Mouse (Mus musculus): Measurements from ENCODE around the gene Tagap1. TPM values are rescaled to one million over a fixed set of nuclear protein-coding genes. Genes with fewer than 3 reads are reported as not detected.
"Not testable (repeated sequence)": the region's sequence is repeated elsewhere in the genome, so short reads cannot be mapped to it uniquely, and the experiment has no call there.

The Tagap1 gene
- polyA plus RNA-seq, 2 experiments, result 11.2 to 12.4 TPM

GRCm38 (mm10) chr17:6971238-6971637, 10.3 kb upstream of the Tagap1 start:
- not testable (repeated sequence) for DNase-seq (ENCODE audit: low read depth in 3 of 3, low spot score in 3 of 3); H3K36me3 ChIP-seq (replicated peaks; ENCODE audit: control insufficient read depth, insufficient read depth, low read depth); H3K4me3 ChIP-seq (ENCODE audit: insufficient read depth in 1 of 2, low read depth in 2 of 2, low read length in 2 of 2); ATAC-seq (ENCODE audit: insufficient read depth); H3K9me3 ChIP-seq (ENCODE audit: control insufficient read depth, low read length); H3K4me2 ChIP-seq (ENCODE audit: low read depth); H3K27me3 ChIP-seq (ENCODE audit: control insufficient read depth, insufficient read depth, low read length); H3K9ac ChIP-seq (replicated peaks); H3K27ac ChIP-seq; H3K4me1 ChIP-seq (replicated peaks; ENCODE audit: control insufficient read depth in 2 of 2, insufficient read depth in 2 of 2, low read length in 1 of 2)
- WGBS (ENCODE audit: insufficient replicate concordance), result 61% methylated on average over 8 of the region's 8 CpGs

- DNase-seq (ENCODE audit: low read depth in 3 of 3, low spot score in 3 of 3); H3K4me3 ChIP-seq (ENCODE audit: insufficient read depth in 1 of 2, low read depth in 2 of 2, low read length in 2 of 2); H3K4me2 ChIP-seq (ENCODE audit: low read depth); H3K27me3 ChIP-seq (ENCODE audit: control insufficient read depth, insufficient read depth, low read length); H3K36me3 ChIP-seq (replicated peaks; ENCODE audit: control insufficient read depth, insufficient read depth, low read depth); H3K9ac ChIP-seq (replicated peaks); ATAC-seq (ENCODE audit: insufficient read depth); H3K27ac ChIP-seq; H3K4me1 ChIP-seq (replicated peaks; ENCODE audit: control insufficient read depth in 2 of 2, insufficient read depth in 2 of 2, low read length in 1 of 2); H3K9me3 ChIP-seq (ENCODE audit: control insufficient read depth, low read length): not testable (repeated sequence)
- WGBS (ENCODE audit: insufficient replicate concordance), result no CpG with 5 or more reads among the region's 8 CpGs
Measured at GRCm38 (mm10) chr17:6970334-6970733, 9.4 kb upstream of the Tagap1 start, which contains the start of gene Rnaset2b. TSS of gene Rnaset2b (plus strand) at chr17:6970634.

- H3K27ac ChIP-seq; H3K9ac ChIP-seq (replicated peaks); DNase-seq (ENCODE audit: low read depth in 3 of 3, low spot score in 3 of 3); H3K4me3 ChIP-seq (ENCODE audit: insufficient read depth in 1 of 2, low read depth in 2 of 2, low read length in 2 of 2); H3K36me3 ChIP-seq (replicated peaks; ENCODE audit: control insufficient read depth, insufficient read depth, low read depth); ATAC-seq (ENCODE audit: insufficient read depth); H3K4me2 ChIP-seq (ENCODE audit: low read depth); H3K27me3 ChIP-seq (ENCODE audit: control insufficient read depth, insufficient read depth, low read length); H3K9me3 ChIP-seq (ENCODE audit: control insufficient read depth, low read length); H3K4me1 ChIP-seq (replicated peaks; ENCODE audit: control insufficient read depth in 2 of 2, insufficient read depth in 2 of 2, low read length in 1 of 2): not testable (repeated sequence)
- WGBS (ENCODE audit: insufficient replicate concordance), result no CpG with 5 or more reads among the region's 1 CpGs
Measured at GRCm38 (mm10) chr17:6967673-6968072, 6.7 kb upstream of the Tagap1 start.

GRCm38 (mm10) chr17:6965364-6965763, 4.4 kb upstream of the Tagap1 start:
- TF ChIP-seq CTCF (IDR thresholded peaks at IDR 0.05; ENCODE audit: low read depth), result peak; percentile 42
- DNase-seq (ENCODE audit: low read depth in 3 of 3, low spot score in 3 of 3); H3K4me3 ChIP-seq (ENCODE audit: insufficient read depth in 1 of 2, low read depth in 2 of 2, low read length in 2 of 2); H3K36me3 ChIP-seq (replicated peaks; ENCODE audit: control insufficient read depth, insufficient read depth, low read depth); H3K4me1 ChIP-seq (replicated peaks; ENCODE audit: control insufficient read depth in 2 of 2, insufficient read depth in 2 of 2, low read length in 1 of 2); ATAC-seq (ENCODE audit: insufficient read depth); H3K9ac ChIP-seq (replicated peaks); H3K9me3 ChIP-seq (ENCODE audit: control insufficient read depth, low read length); H3K27ac ChIP-seq; H3K27me3 ChIP-seq (ENCODE audit: control insufficient read depth, insufficient read depth, low read length); H3K4me2 ChIP-seq (ENCODE audit: low read depth): not testable (repeated sequence)
- 12% methylated on average over 5 of the region's 6 CpGs for WGBS (ENCODE audit: insufficient replicate concordance)

GRCm38 (mm10) chr17:6962936-6963335, 2.0 kb upstream of the Tagap1 start:
- DNase-seq (ENCODE audit: low read depth in 3 of 3, low spot score in 3 of 3); H3K4me3 ChIP-seq (ENCODE audit: insufficient read depth in 1 of 2, low read depth in 2 of 2, low read length in 2 of 2); H3K9me3 ChIP-seq (ENCODE audit: control insufficient read depth, low read length): not testable (repeated sequence)

GRCm38 (mm10) chr17:6962339-6962738, 1.4 kb upstream of the Tagap1 start:
- not testable (repeated sequence) for H3K4me3 ChIP-seq (ENCODE audit: insufficient read depth in 1 of 2, low read depth in 2 of 2, low read length in 2 of 2); ATAC-seq (ENCODE audit: insufficient read depth); H3K36me3 ChIP-seq (replicated peaks; ENCODE audit: control insufficient read depth, insufficient read depth, low read depth); H3K27me3 ChIP-seq (ENCODE audit: control insufficient read depth, insufficient read depth, low read length); H3K4me1 ChIP-seq (replicated peaks; ENCODE audit: control insufficient read depth in 2 of 2, insufficient read depth in 2 of 2, low read length in 1 of 2); H3K27ac ChIP-seq; H3K9me3 ChIP-seq (ENCODE audit: control insufficient read depth, low read length); H3K4me2 ChIP-seq (ENCODE audit: low read depth); H3K9ac ChIP-seq (replicated peaks); DNase-seq (ENCODE audit: low read depth in 3 of 3, low spot score in 3 of 3)
- WGBS (ENCODE audit: insufficient replicate concordance), result 41% methylated on average over 3 of the region's 6 CpGs

More at GRCm38 (mm10) chr17:6962936-6963335, 2.0 kb upstream of the Tagap1 start:
- ATAC-seq (ENCODE audit: insufficient read depth); H3K4me2 ChIP-seq (ENCODE audit: low read depth); H3K4me1 ChIP-seq (replicated peaks; ENCODE audit: control insufficient read depth in 2 of 2, insufficient read depth in 2 of 2, low read length in 1 of 2); H3K9ac ChIP-seq (replicated peaks); H3K36me3 ChIP-seq (replicated peaks; ENCODE audit: control insufficient read depth, insufficient read depth, low read depth); H3K27me3 ChIP-seq (ENCODE audit: control insufficient read depth, insufficient read depth, low read length); H3K27ac ChIP-seq: not testable (repeated sequence)
- WGBS (ENCODE audit: insufficient replicate concordance), result 63% methylated on average over 4 of the region's 4 CpGs

GRCm38 (mm10) chr17:6961181-6962000, 435 bp upstream of the Tagap1 start:
- not testable (repeated sequence) for H3K9me3 ChIP-seq (ENCODE audit: control insufficient read depth, low read length); H3K27me3 ChIP-seq (ENCODE audit: control insufficient read depth, insufficient read depth, low read length); H3K36me3 ChIP-seq (replicated peaks; ENCODE audit: control insufficient read depth, insufficient read depth, low read depth); H3K4me1 ChIP-seq (replicated peaks; ENCODE audit: control insufficient read depth in 2 of 2, insufficient read depth in 2 of 2, low read length in 1 of 2); H3K9ac ChIP-seq (replicated peaks); H3K27ac ChIP-seq
- DNase-seq (ENCODE audit: low read depth in 3 of 3, low spot score in 3 of 3) (peak in 1 of 3 experiments; percentile 27), ATAC-seq (ENCODE audit: insufficient read depth) (peak; percentile 97)
- WGBS (ENCODE audit: insufficient replicate concordance), result 0% methylated on average over 14 of the region's 48 CpGs
- peak overlapping the region; percentile 57 for H3K4me2 ChIP-seq (ENCODE audit: low read depth)
- peak overlapping the region; percentile 52 to 61 for H3K4me3 ChIP-seq (ENCODE audit: insufficient read depth in 1 of 2, low read depth in 2 of 2, low read length in 2 of 2)

- WGBS (ENCODE audit: insufficient replicate concordance), result under 1% methylated on average over 12 of the region's 12 CpGs
- Histone ChIP-seq H3K9ac (replicated peaks) (peak overlapping the region; percentile 78), H3K4me2 (ENCODE audit: low read depth) (peak overlapping the region; percentile 63), H3K4me3 (ENCODE audit: insufficient read depth in 1 of 2, low read depth in 2 of 2, low read length in 2 of 2) (peak overlapping the region; percentile 61 to 62)
- not testable (repeated sequence) for H3K4me1 ChIP-seq (replicated peaks; ENCODE audit: control insufficient read depth in 2 of 2, insufficient read depth in 2 of 2, low read length in 1 of 2); DNase-seq (ENCODE audit: low read depth in 3 of 3, low spot score in 3 of 3); ATAC-seq (ENCODE audit: insufficient read depth); H3K9me3 ChIP-seq (ENCODE audit: control insufficient read depth, low read length); H3K27ac ChIP-seq; H3K27me3 ChIP-seq (ENCODE audit: control insufficient read depth, insufficient read depth, low read length); H3K36me3 ChIP-seq (replicated peaks; ENCODE audit: control insufficient read depth, insufficient read depth, low read depth)
Measured at GRCm38 (mm10) chr17:6960349-6960748, 607 bp downstream of the Tagap1 start.

Data from liver, embryonic 14.5 days (tissue).